Mouse (Mus musculus) cerebellum, adult (tissue): ENCODE data around the gene Olfr314.
"Not testable (repeated sequence)": the region's sequence is repeated elsewhere in the genome, so short reads cannot be mapped to it uniquely, and the experiment has no call there.

ENCODE experiments used
- ATAC-seq: cut with Nextera tagmentation; 2 replicates; pipeline ENCODE4 v1.9.2; 2017; ENCODE audit warnings: mild to moderate bottlenecking, moderate library complexity, mixed read lengths; ENCODE audit not compliant: insufficient number of reproducible peaks, low FRiP score, low TSS enrichment

Olfr314 gene

GRCm38 (mm10) chr11:58782480-58783089 is at the start of gene Olfr314:
Gene Olfr314, plus strand, starts transcription at chr11:58782952.
- no peak for ATAC-seq

- no peak for ATAC-seq
These were observed 49.4 kb upstream of the Olfr314 start for GRCm38 (mm10) chr11:58733372-58733771.

GRCm38 (mm10) chr11:58738792-58739262 is 43.9 kb upstream of the Olfr314 start, which contains the start of gene Olfr317:
Gene Olfr317, minus strand, starts transcription at chr11:58739212.
- ATAC-seq: no peak

- not testable (repeated sequence) for ATAC-seq
These were observed 31.7 kb upstream of the Olfr314 start for GRCm38 (mm10) chr11:58751096-58751495.

- no peak for ATAC-seq
These were observed 30.3 kb upstream of the Olfr314 start, which contains the start of gene Olfr316 for GRCm38 (mm10) chr11:58752434-58752833. Gene Olfr316, plus strand, starts transcription at chr11:58752734.

- ATAC-seq: no peak
These were observed 9.9 kb upstream of the Olfr314 start, which contains the start of gene Olfr315 for GRCm38 (mm10) chr11:58772888-58773287. Gene Olfr315, plus strand, starts transcription at chr11:58773188.

GRCm38 (mm10) chr11:58784182-58784581 is 1.4 kb downstream of the Olfr314 start:
- ATAC-seq: no peak

GRCm38 (mm10) chr11:58787651-58788050 is 4.9 kb downstream of the Olfr314 start:
- ATAC-seq: no peak

GRCm38 (mm10) chr11:58788346-58788745 is 5.6 kb downstream of the Olfr314 start:
- no peak for ATAC-seq

GRCm38 (mm10) chr11:58789532-58789931 is 6.8 kb downstream of the Olfr314 start:
- no peak for ATAC-seq

GRCm38 (mm10) chr11:58790053-58790452 is 7.3 kb downstream of the Olfr314 start:
- no peak for ATAC-seq

- ATAC-seq: no peak
These were observed 7.9 kb downstream of the Olfr314 start for GRCm38 (mm10) chr11:58790646-58791045.

GRCm38 (mm10) chr11:58795856-58796255 is 13.1 kb downstream of the Olfr314 start:
- ATAC-seq: no peak

- no peak for ATAC-seq
These were observed 14.1 kb downstream of the Olfr314 start for GRCm38 (mm10) chr11:58796850-58797249.

- no peak for ATAC-seq
These were observed 17.0 kb downstream of the Olfr314 start for GRCm38 (mm10) chr11:58799747-58800146.

GRCm38 (mm10) chr11:58801558-58802228 is 18.9 kb downstream of the Olfr314 start, which contains the start of gene Fam183b:
Gene Fam183b, minus strand, starts transcription at chr11:58801960.
- no peak for ATAC-seq

- no peak for ATAC-seq
These were observed 21.1 kb downstream of the Olfr314 start for GRCm38 (mm10) chr11:58803871-58804270.

- ATAC-seq: no peak
These were observed 21.6 kb downstream of the Olfr314 start for GRCm38 (mm10) chr11:58804393-58804792.

GRCm38 (mm10) chr11:58812001-58812400 is 29.2 kb downstream of the Olfr314 start:
- ATAC-seq: no peak

GRCm38 (mm10) chr11:58814700-58815099 is 31.9 kb downstream of the Olfr314 start, which contains the start of gene Olfr313:
Gene Olfr313, plus strand, starts transcription at chr11:58815000.
- not testable (repeated sequence) for ATAC-seq

GRCm38 (mm10) chr11:58815676-58816075 is 32.9 kb downstream of the Olfr314 start:
- no peak for ATAC-seq
